Mouse (Mus musculus) c-Kit-positive CD71-negative TER-119-negative erythroid progenitor cells, embryonic 14.5 days (primary cell): Measurements from ENCODE around the gene Irf1.

Experiments used
- DNase-seq: peaks from one replicate; pipeline ENCODE4 v3.0.0-alpha.2; 2013; ENCODE audit warnings: low read depth

Gene Irf1

GRCm38 (mm10) chr11:53811312-53811711, 41.5 kb downstream of the Irf1 start:
- DNase-seq, result no peak

GRCm38 (mm10) chr11:53813001-53813868, 43.4 kb downstream of the Irf1 start:
- DNase-seq, result no peak

GRCm38 (mm10) chr11:53814810-53815209, 45.0 kb downstream of the Irf1 start:
- DNase-seq, result no peak

GRCm38 (mm10) chr11:53816841-53817375, 47.1 kb downstream of the Irf1 start:
- DNase-seq, result no peak

- no peak for DNase-seq
Measured at GRCm38 (mm10) chr11:53818794-53819193, 49.0 kb downstream of the Irf1 start.

GRCm38 (mm10) chr11:53819511-53819910, 49.7 kb downstream of the Irf1 start:
- no peak for DNase-seq

- no peak for DNase-seq
Measured at GRCm38 (mm10) chr11:53820516-53821170, 50.8 kb downstream of the Irf1 start.

- no peak for DNase-seq
Measured at GRCm38 (mm10) chr11:53821230-53821944, 51.6 kb downstream of the Irf1 start.

- DNase-seq, result no peak
Measured at GRCm38 (mm10) chr11:53821945-53822338, 52.1 kb downstream of the Irf1 start.

GRCm38 (mm10) chr11:53825409-53825808, 55.6 kb downstream of the Irf1 start:
- DNase-seq, result no peak
